ENCODE assay signal across 8 mouse cellular contexts in genomic region chrX:94865531-94866502, GRCm38 (mm10).
A peak's percentile ranks its signal among the peaks of the same experiment; 100 is the strongest.
DNase-seq lines count a peak whose midpoint lies in the region; ATAC-seq and TF ChIP-seq lines count a peak whose summit lies in the region.

No protein-coding gene starts in this region.

- TF ChIP-seq POLR2A in heart, adult 2 months (IDR thresholded peaks at IDR 0.05; ENCODE audit: insufficient read depth, low read depth, low read length), result peak; percentile 43; the same call in 1 of the 2 replicates

- TF ChIP-seq CTCF in heart, adult 2 months (IDR thresholded peaks at IDR 0.05), result no peak; the same call in 1 of the 2 replicates
- TF ChIP-seq CTCF in midbrain, postnatal 0 days (IDR thresholded peaks at IDR 0.05), result peak; percentile 97

- no peaks in the 10 kb centered on the region for H3K79me2 ChIP-seq in heart, adult 2 months (replicated peaks; ENCODE audit: control insufficient read depth, insufficient read depth, low read length)

- H3K9ac ChIP-seq in embryonic facial prominence, embryonic 14.5 days (ENCODE audit: low read depth, low read length), result peak overlapping the region; percentile 46
- no peak overlapping the region for H3K9ac ChIP-seq in heart, adult 2 months (ENCODE audit: low read depth, low read length)
- peak overlapping the region; percentile 53 for H3K9ac ChIP-seq in limb, embryonic 13.5 days
- H3K9ac ChIP-seq in midbrain, postnatal 0 days (replicated peaks; ENCODE audit: low read length, poor library complexity, severe bottlenecking), result no peak overlapping the region

- H3K4me1 ChIP-seq in embryonic facial prominence, embryonic 14.5 days (ENCODE audit: control insufficient read depth, insufficient read depth, low read length), result no peaks in the 10 kb centered on the region
- peaks cover 1% of the 10 kb centered on the region; the same call in 1 of the 2 replicates for H3K4me1 ChIP-seq in heart, adult 2 months (ENCODE audit: control insufficient read depth, insufficient read depth, low read length)
- H3K4me1 ChIP-seq in limb, embryonic 13.5 days, result no peaks in the 10 kb centered on the region
- no peaks in the 10 kb centered on the region for H3K4me1 ChIP-seq in midbrain, postnatal 0 days (ENCODE audit: insufficient read depth, low read length)

- peak overlapping the region; percentile 64 for H3K4me2 ChIP-seq in embryonic facial prominence, embryonic 14.5 days (ENCODE audit: low read depth, low read length)
- peak overlapping the region; percentile 64 for H3K4me2 ChIP-seq in limb, embryonic 13.5 days (replicated peaks)
- peak overlapping the region; percentile 46 for H3K4me2 ChIP-seq in midbrain, postnatal 0 days (ENCODE audit: low read depth, low read length, poor library complexity, severe bottlenecking)

- no peaks in the 10 kb centered on the region for H3K36me3 ChIP-seq in embryonic facial prominence, embryonic 14.5 days (ENCODE audit: control insufficient read depth, insufficient read depth, low read length)
- H3K36me3 ChIP-seq in heart, adult 2 months (ENCODE audit: control insufficient read depth, insufficient read depth, low read length), result no peaks in the 10 kb centered on the region
- no peaks in the 10 kb centered on the region for H3K36me3 ChIP-seq in limb, embryonic 13.5 days
- H3K36me3 ChIP-seq in midbrain, postnatal 0 days (ENCODE audit: insufficient read depth, low read length), result no peaks in the 10 kb centered on the region

- WGBS in embryonic facial prominence, embryonic 14.5 days, result 33% methylated on average over 15 of the region's 18 CpGs
- 16% methylated on average over 18 of the region's 18 CpGs for WGBS in heart, adult 2 months
- WGBS in limb, embryonic 13.5 days, result 13% methylated on average over 18 of the region's 18 CpGs
- WGBS in midbrain, postnatal 0 days, result 13% methylated on average over 18 of the region's 18 CpGs

- no peaks in the 10 kb centered on the region for H3K9me3 ChIP-seq in embryonic facial prominence, embryonic 14.5 days (ENCODE audit: control insufficient read depth, low read length)
- H3K9me3 ChIP-seq in limb, embryonic 13.5 days, result no peaks in the 10 kb centered on the region
- H3K9me3 ChIP-seq in midbrain, postnatal 0 days (ENCODE audit: low read length), result no peaks in the 10 kb centered on the region

- TF ChIP-seq EP300 in heart, adult 2 months (IDR thresholded peaks at IDR 0.05; ENCODE audit: insufficient read depth, low read depth, low read length), result no peak

- peak overlapping the region; percentile 48; the same call in 1 of the 2 replicates for H3K27ac ChIP-seq in embryonic facial prominence, embryonic 14.5 days (replicated peaks; ENCODE audit: low read depth, low read length)
- H3K27ac ChIP-seq in heart, adult 2 months, result no peak overlapping the region
- H3K27ac ChIP-seq in limb, embryonic 13.5 days, result no peak overlapping the region
- H3K27ac ChIP-seq in midbrain, postnatal 0 days (ENCODE audit: low read depth, low read length), result no peak overlapping the region

- intact Hi-C loops in heart, adult 2 months (cut with DNase I), result loop anchor here (1.0 kb wide), 1 partner anchor 146 kb away; no protein-coding TSS in a partner anchor

- ATAC-seq in embryonic facial prominence, embryonic 14.5 days (ENCODE audit: low read depth), result peak; percentile 100
- ATAC-seq in limb, embryonic 13.5 days (ENCODE audit: low FRiP score, low read depth), result peak; percentile 100
- ATAC-seq in midbrain, postnatal 0 days (ENCODE audit: low FRiP score), result peak; percentile 96

- peak; percentile 89 for DNase-seq in 3T3-L1 (ENCODE audit: low read depth, low spot score)
- peak; percentile 59 to 74 for DNase-seq in adrenal gland, postnatal 4 days (ENCODE audit: low spot score in 2 of 2)
- DNase-seq in embryonic facial prominence, embryonic 14.5 days (ENCODE audit: low spot score), result peak; percentile 96
- DNase-seq in heart, adult 2 months, result peak; percentile 89 to 90
- DNase-seq in kidney, adult 8-10 months, result peak; percentile 86 to 91
- DNase-seq in midbrain, postnatal 0 days (ENCODE audit: low spot score), result peak; percentile 89
- peak; percentile 83 to 84 for DNase-seq in spleen, postnatal 14 days (ENCODE audit: low spot score in 2 of 2)

- H3K4me3 ChIP-seq in embryonic facial prominence, embryonic 14.5 days (ENCODE audit: low read depth, low read length), result peak overlapping the region; percentile 36
- H3K4me3 ChIP-seq in heart, adult 2 months, result no peak overlapping the region; the same call in 1 of the 2 replicates
- H3K4me3 ChIP-seq in limb, embryonic 13.5 days, result peak overlapping the region; percentile 42
- peak overlapping the region; percentile 25 for H3K4me3 ChIP-seq in midbrain, postnatal 0 days (ENCODE audit: low read depth, low read length)

- H3K27me3 ChIP-seq in embryonic facial prominence, embryonic 14.5 days (replicated peaks; ENCODE audit: control insufficient read depth, insufficient read depth, low read length), result no peaks in the 10 kb centered on the region
- no peaks in the 10 kb centered on the region for H3K27me3 ChIP-seq in heart, adult 2 months (ENCODE audit: control insufficient read depth, insufficient read depth, low read length)
- H3K27me3 ChIP-seq in limb, embryonic 13.5 days, result 0 out of 2 replicates have a peak, but pooled peaks cover 2% of the 10 kb centered on the region
- H3K27me3 ChIP-seq in midbrain, postnatal 0 days (ENCODE audit: insufficient read depth, low read length), result no peaks in the 10 kb centered on the region

Comparison
In these comparisons a context has a peak if more than half of its experiments do, and no peak if none do; other contexts are left out.
1. H3K9ac ChIP-seq: peak in embryonic facial prominence, embryonic 14.5 days (single experiment) and limb, embryonic 13.5 days (single experiment); none in heart, adult 2 months (single experiment) and midbrain, postnatal 0 days (single experiment).
2. Peak in every context shown above with its lines, with median percentiles within 50 percentile points of each other: DNase-seq, ATAC-seq and H3K4me2 ChIP-seq.